Mouse (Mus musculus): ENCODE measurements around the gene Fam102a. TPM values are rescaled to one million over a fixed set of nuclear protein-coding genes. Genes with fewer than 3 reads are reported as not detected.

Fam102a gene
- polyA plus RNA-seq, 1 experiment, result 39.0 TPM

DNA sequence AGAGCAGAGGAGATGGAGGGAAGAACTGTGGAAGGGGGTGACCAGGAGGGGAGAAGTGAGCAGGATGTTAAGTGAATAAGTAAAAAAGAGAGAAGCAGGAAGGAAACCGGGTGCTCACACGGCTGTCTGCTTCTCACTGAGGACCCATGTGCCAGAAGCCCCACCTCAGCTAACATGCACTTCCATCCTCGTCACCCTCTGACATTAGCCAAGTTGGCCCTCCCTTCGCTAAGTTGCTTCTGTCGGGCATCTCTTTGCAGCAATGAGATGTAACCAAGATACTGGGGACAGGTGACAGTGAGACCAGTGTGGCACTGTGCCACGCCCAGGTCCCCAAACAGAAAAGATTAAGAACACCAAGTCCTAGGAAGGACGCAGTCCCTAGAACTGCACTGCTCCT, 22.5 kb upstream of the Fam102a start:
- H3K4me1 ChIP-seq (ENCODE audit: control insufficient read depth, insufficient read depth, low read length), result no peaks in the 10 kb centered on the region
- no peak for DNase-seq
- no peaks in the 10 kb centered on the region for H3K27me3 ChIP-seq (replicated peaks; ENCODE audit: control insufficient read depth, insufficient read depth, low read length)
- 77% methylated on average over 7 of the region's 7 CpGs for WGBS
- no peaks in the 10 kb centered on the region for H3K36me3 ChIP-seq (ENCODE audit: control insufficient read depth, insufficient read depth, low read length)
- H3K4me3 ChIP-seq (ENCODE audit: insufficient read depth, low read depth, low read length), result no peak overlapping the region
- no peak overlapping the region for H3K27ac ChIP-seq (ENCODE audit: insufficient read depth, low read depth, low read length)
- TF ChIP-seq CTCF (conservative IDR thresholded peaks at IDR 0.05; ENCODE audit: insufficient read depth, insufficient read length, low read depth, low read length), result no peak

DNA sequence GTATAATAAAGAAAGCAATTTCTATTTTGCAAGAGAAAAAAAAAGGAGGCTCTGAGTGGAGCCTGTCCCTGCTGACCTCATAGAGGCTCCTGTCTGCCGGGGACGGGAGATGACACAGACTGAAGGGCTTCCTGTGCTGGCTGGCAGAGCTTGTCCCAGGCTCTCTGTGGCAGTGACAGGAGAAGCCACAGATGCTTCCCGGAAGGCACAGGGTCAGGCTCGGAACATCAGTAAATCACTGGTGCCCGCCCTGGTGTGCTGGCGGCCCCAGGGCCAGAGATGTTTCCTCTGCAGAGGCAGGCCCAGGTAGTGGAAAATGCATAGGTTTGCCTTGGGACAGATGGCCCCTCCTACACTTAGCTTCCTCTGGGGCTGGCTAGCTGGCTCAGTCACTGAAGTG, 20.8 kb upstream of the Fam102a start:
- WGBS, result 51% methylated on average over 6 of the region's 6 CpGs
- TF ChIP-seq CTCF (conservative IDR thresholded peaks at IDR 0.05; ENCODE audit: insufficient read depth, insufficient read length, low read depth, low read length), result no peak
- no peak for TF ChIP-seq POLR2A (IDR thresholded peaks at IDR 0.05; ENCODE audit: low read depth, low read length)
- Histone ChIP-seq H3K36me3 (ENCODE audit: control insufficient read depth, insufficient read depth, low read length) (no peaks in the 10 kb centered on the region), H3K4me3 (ENCODE audit: insufficient read depth, low read depth, low read length) (no peak overlapping the region), H3K4me1 (ENCODE audit: control insufficient read depth, insufficient read depth, low read length) (no peaks in the 10 kb centered on the region), H3K27ac (ENCODE audit: insufficient read depth, low read depth, low read length) (no peak overlapping the region), H3K27me3 (replicated peaks; ENCODE audit: control insufficient read depth, insufficient read depth, low read length) (no peaks in the 10 kb centered on the region)
- peak; percentile 86 for DNase-seq

- Histone ChIP-seq H3K4me3 (ENCODE audit: insufficient read depth, low read depth, low read length) (no peak overlapping the region), H3K27me3 (replicated peaks; ENCODE audit: control insufficient read depth, insufficient read depth, low read length) (no peaks in the 10 kb centered on the region), H3K4me1 (ENCODE audit: control insufficient read depth, insufficient read depth, low read length) (peaks cover 7% of the 10 kb centered on the region), H3K27ac (ENCODE audit: insufficient read depth, low read depth, low read length) (no peak overlapping the region), H3K36me3 (ENCODE audit: control insufficient read depth, insufficient read depth, low read length) (no peaks in the 10 kb centered on the region)
- 77% methylated on average over 4 of the region's 4 CpGs for WGBS
- no peak for DNase-seq
- no peak for TF ChIP-seq POLR2A (IDR thresholded peaks at IDR 0.05; ENCODE audit: low read depth, low read length)
- no peak for TF ChIP-seq CTCF (conservative IDR thresholded peaks at IDR 0.05; ENCODE audit: insufficient read depth, insufficient read length, low read depth, low read length)
These were observed 17.8 kb upstream of the Fam102a start for GRCm38 (mm10) chr2:32517233-32517867.

- no peak overlapping the region for H3K27ac ChIP-seq (ENCODE audit: insufficient read depth, low read depth, low read length)
- no peaks in the 10 kb centered on the region for H3K27me3 ChIP-seq (replicated peaks; ENCODE audit: control insufficient read depth, insufficient read depth, low read length)
- H3K4me3 ChIP-seq (ENCODE audit: insufficient read depth, low read depth, low read length), result no peak overlapping the region
- no peak for DNase-seq
- no peaks in the 10 kb centered on the region for H3K36me3 ChIP-seq (ENCODE audit: control insufficient read depth, insufficient read depth, low read length)
- TF ChIP-seq POLR2A (IDR thresholded peaks at IDR 0.05; ENCODE audit: low read depth, low read length) (no peak), CTCF (conservative IDR thresholded peaks at IDR 0.05; ENCODE audit: insufficient read depth, insufficient read length, low read depth, low read length) (no peak)
- peaks cover 12% of the 10 kb centered on the region for H3K4me1 ChIP-seq (ENCODE audit: control insufficient read depth, insufficient read depth, low read length)
- 69% methylated on average over 8 of the region's 8 CpGs for WGBS
These were observed 14.8 kb upstream of the Fam102a start for GRCm38 (mm10) chr2:32520034-32520990.

DNA sequence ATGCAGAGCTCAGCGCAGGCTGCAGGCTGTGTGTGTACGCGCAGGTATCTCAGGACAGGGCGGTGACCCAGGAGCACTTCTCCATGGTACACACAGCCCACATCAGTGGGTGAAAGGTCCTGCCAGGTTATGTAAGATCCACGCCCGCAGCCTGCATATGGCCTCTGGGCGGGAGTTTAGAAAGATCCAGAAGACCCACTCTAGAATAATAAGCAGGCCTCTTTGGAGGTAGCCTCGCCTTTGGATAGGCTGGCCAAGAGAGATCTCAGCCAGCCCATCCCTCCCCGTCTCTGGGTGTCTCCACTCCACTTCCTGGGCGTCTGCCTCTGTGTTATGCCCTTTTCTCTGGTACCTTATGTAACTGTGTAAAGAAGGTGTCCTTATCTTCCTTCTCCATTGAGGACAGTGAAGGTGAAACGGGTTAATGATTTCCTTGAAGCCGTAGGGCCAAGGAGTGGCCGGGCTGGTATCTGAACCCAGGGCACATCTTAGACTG, 10.5 kb upstream of the Fam102a start:
- TF ChIP-seq CTCF (conservative IDR thresholded peaks at IDR 0.05; ENCODE audit: insufficient read depth, insufficient read length, low read depth, low read length) (no peak), POLR2A (IDR thresholded peaks at IDR 0.05; ENCODE audit: low read depth, low read length) (peak; percentile 32)
- DNase-seq, result peak; percentile 94
- peaks cover 20% of the 10 kb centered on the region for H3K4me1 ChIP-seq (ENCODE audit: control insufficient read depth, insufficient read depth, low read length)
- H3K27me3 ChIP-seq (replicated peaks; ENCODE audit: control insufficient read depth, insufficient read depth, low read length), result no peaks in the 10 kb centered on the region
- H3K4me3 ChIP-seq (ENCODE audit: insufficient read depth, low read depth, low read length), result peak overlapping the region; percentile 32; the same call in 1 of the 2 replicates
- H3K36me3 ChIP-seq (ENCODE audit: control insufficient read depth, insufficient read depth, low read length), result no peaks in the 10 kb centered on the region
- WGBS, result 58% methylated on average over 13 of the region's 13 CpGs
- peak overlapping the region; percentile 95 for H3K27ac ChIP-seq (ENCODE audit: insufficient read depth, low read depth, low read length)

DNA sequence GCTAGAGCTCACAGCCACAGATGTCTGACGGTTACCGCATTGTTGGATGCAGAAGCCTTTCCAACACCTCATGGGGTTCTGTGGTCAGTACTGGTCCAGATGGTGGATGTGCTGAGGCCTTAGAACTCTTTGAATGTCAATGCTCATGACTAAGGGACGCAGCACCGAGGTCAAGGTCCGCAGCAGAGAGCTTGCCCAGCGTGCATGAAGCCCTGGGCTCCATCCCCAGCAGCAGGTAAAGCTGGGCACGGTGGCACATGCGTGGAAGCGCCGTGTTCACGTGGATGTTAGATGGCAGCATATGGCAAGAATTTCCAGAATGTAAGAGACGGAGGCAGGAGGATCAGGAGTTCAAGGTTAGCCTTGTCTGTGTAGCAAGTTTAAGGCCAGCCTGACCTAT, 9.3 kb upstream of the Fam102a start:
- Histone ChIP-seq H3K4me3 (ENCODE audit: insufficient read depth, low read depth, low read length) (peak overlapping the region; percentile 32), H3K36me3 (ENCODE audit: control insufficient read depth, insufficient read depth, low read length) (no peaks in the 10 kb centered on the region), H3K27me3 (replicated peaks; ENCODE audit: control insufficient read depth, insufficient read depth, low read length) (no peaks in the 10 kb centered on the region), H3K27ac (ENCODE audit: insufficient read depth, low read depth, low read length) (peak overlapping the region; percentile 95), H3K4me1 (ENCODE audit: control insufficient read depth, insufficient read depth, low read length) (peaks cover 20% of the 10 kb centered on the region)
- WGBS, result 71% methylated on average over 12 of the region's 12 CpGs
- peak; percentile 81 for DNase-seq
- TF ChIP-seq POLR2A (IDR thresholded peaks at IDR 0.05; ENCODE audit: low read depth, low read length) (no peak), CTCF (conservative IDR thresholded peaks at IDR 0.05; ENCODE audit: insufficient read depth, insufficient read length, low read depth, low read length) (no peak)

DNA sequence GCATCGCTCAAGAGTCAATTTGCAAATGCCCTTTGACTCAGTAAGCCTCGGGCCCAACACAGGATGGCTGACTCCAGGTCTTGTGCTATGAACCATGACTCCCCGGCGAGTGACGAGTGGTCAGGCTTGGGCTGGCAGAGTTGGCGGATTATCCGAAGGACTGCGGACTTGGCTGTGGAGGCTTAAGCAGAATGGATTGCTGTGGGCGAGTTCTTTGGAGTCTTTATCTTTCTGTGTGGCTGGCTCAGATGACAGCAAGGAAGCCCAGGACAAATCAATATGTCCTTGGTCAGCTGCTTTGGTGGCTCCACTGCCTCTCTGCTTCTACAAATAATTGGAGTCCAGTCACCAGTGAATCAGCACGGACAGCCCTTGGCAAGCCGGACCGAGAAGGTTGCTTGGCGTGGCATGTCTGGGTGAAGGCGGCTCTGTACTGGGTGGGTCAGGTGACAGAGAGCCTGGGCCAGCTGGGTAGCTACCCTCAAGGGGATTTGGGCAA, 7.6 kb upstream of the Fam102a start:
- peak overlapping the region; percentile 30 for H3K4me3 ChIP-seq (ENCODE audit: insufficient read depth, low read depth, low read length)
- H3K27me3 ChIP-seq (replicated peaks; ENCODE audit: control insufficient read depth, insufficient read depth, low read length), result no peaks in the 10 kb centered on the region
- WGBS, result 39% methylated on average over 14 of the region's 14 CpGs
- no peaks in the 10 kb centered on the region for H3K36me3 ChIP-seq (ENCODE audit: control insufficient read depth, insufficient read depth, low read length)
- DNase-seq, result peak; percentile 95
- TF ChIP-seq CTCF (conservative IDR thresholded peaks at IDR 0.05; ENCODE audit: insufficient read depth, insufficient read length, low read depth, low read length) (no peak), POLR2A (IDR thresholded peaks at IDR 0.05; ENCODE audit: low read depth, low read length) (peak; percentile 46)
- peaks cover 12% of the 10 kb centered on the region for H3K4me1 ChIP-seq (ENCODE audit: control insufficient read depth, insufficient read depth, low read length)
- H3K27ac ChIP-seq (ENCODE audit: insufficient read depth, low read depth, low read length), result peak overlapping the region; percentile 70

Data from kidney, adult 2 months (tissue).